ENCODE assay signal across 12 mouse cellular contexts in the genomic region with DNA sequence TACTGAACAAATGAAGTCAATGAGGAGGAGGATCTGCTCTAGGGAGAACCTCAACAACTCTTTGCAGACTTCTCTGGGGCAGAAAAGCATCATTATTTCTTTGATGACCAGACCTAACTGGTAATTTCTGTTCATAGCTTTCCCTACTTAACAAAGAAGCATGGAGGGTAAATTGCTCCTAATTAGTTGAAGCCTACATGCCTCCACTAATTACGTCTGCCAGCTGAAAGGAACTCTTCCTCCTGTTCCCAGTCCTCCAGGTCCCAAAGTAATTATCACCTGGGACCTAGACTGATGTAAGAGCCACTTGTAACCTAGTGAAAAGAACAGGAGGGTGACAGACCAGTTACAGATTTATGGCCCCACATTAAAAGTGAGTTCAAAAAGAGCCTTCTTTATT.
"Had no signal": no experiment of that assay in that cellular context is flagged by ENCODE, and none has a peak within 500 bp of the region (broad histone marks: within the 10 kb centered on the region; RNA-seq: fewer than 3 reads in every experiment).

No protein-coding gene starts in this region.

- H3K9me3 ChIP-seq: limb, embryonic 15.5 days; liver, embryonic 13.5 days; midbrain, embryonic 13.5 days; stomach, embryonic 15.5 days had no signal

- H3K4me3 ChIP-seq: layer of hippocampus, adult 2 months; limb, embryonic 15.5 days; liver, embryonic 13.5 days; midbrain, embryonic 13.5 days; stomach, embryonic 15.5 days had no signal

- H3K27me3 ChIP-seq: limb, embryonic 15.5 days; liver, embryonic 13.5 days; midbrain, embryonic 13.5 days; stomach, embryonic 15.5 days had no signal

- DNase-seq: kidney, adult 8-10 months; kidney, postnatal 4 days; left cerebral cortex, postnatal 4 days; liver, embryonic 13.5 days; lung, adult 18-20 months; right cerebral cortex, postnatal 14 days; thymus, adult 2 months; thymus, postnatal 25 days had no signal

- ATAC-seq: midbrain, embryonic 13.5 days had no signal

- H3K4me2 ChIP-seq: limb, embryonic 15.5 days; liver, embryonic 13.5 days; midbrain, embryonic 13.5 days; stomach, embryonic 15.5 days had no signal

- H3K27ac ChIP-seq: layer of hippocampus, adult 2 months; limb, embryonic 15.5 days; liver, embryonic 13.5 days; midbrain, embryonic 13.5 days; stomach, embryonic 15.5 days had no signal

- H3K9ac ChIP-seq: limb, embryonic 15.5 days; liver, embryonic 13.5 days; midbrain, embryonic 13.5 days; stomach, embryonic 15.5 days had no signal
